Mouse (Mus musculus) G1E (cell line): ENCODE measurements around the gene Baz2b. TPM values are rescaled to one million over a fixed set of nuclear protein-coding genes. Genes with fewer than 3 reads are reported as not detected.

Source experiments
- ATAC-seq: 2 replicates; pipeline ENCODE4 v1.8.0; 2016; ENCODE audit warnings: mild to moderate bottlenecking; ENCODE audit not compliant: insufficient number of reproducible peaks, poor library complexity, low FRiP score, severe bottlenecking; ENCODE audit errors: extremely low read depth
- DNase-seq: peaks from one replicate; pipeline ENCODE4 v3.0.0; 2012; ENCODE audit warnings: low spot score
- H3K27me3 ChIP-seq: 2 replicates; pipeline ENCODE4 v1.6.1; 2012; ENCODE audit warnings: mild to moderate bottlenecking, low read length, inconsistent platforms; ENCODE audit not compliant: insufficient read depth
- H3K36me3 ChIP-seq: replicated peaks from 2 replicates; pipeline ENCODE3; 2012; ENCODE audit warnings: mild to moderate bottlenecking, inconsistent platforms
- H3K4me1 ChIP-seq: 2 replicates; pipeline ENCODE4 v1.6.1; 2012; ENCODE audit warnings: low read depth, low read length, inconsistent platforms, mixed read lengths; ENCODE audit not compliant: insufficient read depth
- H3K4me3 ChIP-seq: 2 replicates; pipeline ENCODE4 v1.5.1; 2012; ENCODE audit warnings: low read depth, mild to moderate bottlenecking, inconsistent platforms, low read length, moderate library complexity, mixed read lengths
- H3K9me3 ChIP-seq: replicated peaks from 2 replicates; pipeline ENCODE4 v1.6.1; 2012; ENCODE audit warnings: inconsistent platforms
- CTCF ChIP-seq: IDR thresholded peaks from 2 replicates; pipeline ENCODE4 v1.5.1; 2012; ENCODE audit warnings: low read depth, low read length, inconsistent platforms, mixed read lengths
- GATA1 ChIP-seq: IDR thresholded peaks from 2 replicates; pipeline ENCODE4 v1.6.1; 2012; ENCODE audit warnings: borderline replicate concordance, low read length, inconsistent platforms, mixed read lengths
- GATA2 ChIP-seq: IDR thresholded peaks from 2 replicates; pipeline ENCODE4 v1.6.1; 2012; ENCODE audit warnings: low read depth, low read length, inconsistent platforms, borderline replicate concordance
- POLR2AphosphoS5 ChIP-seq: IDR thresholded peaks from 2 replicates; pipeline ENCODE4 v1.6.1; 2012; ENCODE audit warnings: low read depth, low read length, inconsistent platforms; ENCODE audit not compliant: insufficient replicate concordance
- TAL1 ChIP-seq: conservative IDR thresholded peaks from 2 replicates; pipeline ENCODE4 v1.6.1; 2012; ENCODE audit warnings: low read depth, low read length, inconsistent platforms, mixed read lengths
- polyA plus RNA-seq: library from polyadenylated mRNA; stranded (reverse); fragments of >175 nt; gene quantifications from 2 replicates; pipeline ENCODE4 v1.2.3, GENCODE M21; 2012
- total RNA-seq, 2 experiments: library from RNA; stranded (forward) in 1 of 2; stranded (reverse) in 1 of 2; fragments of 200-1000 nt in 1 of 2; fragments of >200 nt in 1 of 2; fragmentation: Nextera tagmentation in 1 of 2; gene quantifications; 2 replicates each; pipeline ENCODE4 v1.2.3; 2014 to 2017

Baz2b gene
- total and polyA plus RNA-seq, 3 experiments: 13.2 to 104 (median 66.5) TPM

GRCm38 (mm10) chr2:60044540-60044939 lies 165.1 kb downstream of the Baz2b start:
- no peaks in the 10 kb centered on the region for H3K27me3 ChIP-seq
- no peak for TF ChIP-seq CTCF
- H3K4me3 ChIP-seq: no peak overlapping the region
- no peak for DNase-seq
- ATAC-seq: no peak
- H3K36me3 ChIP-seq: peaks cover 6% of the 10 kb centered on the region
- H3K4me1 ChIP-seq: peaks cover 36% of the 10 kb centered on the region
- no peaks in the 10 kb centered on the region for H3K9me3 ChIP-seq

GRCm38 (mm10) chr2:60042699-60043098 lies 166.9 kb downstream of the Baz2b start:
- H3K36me3 ChIP-seq: peaks cover 6% of the 10 kb centered on the region
- no peak for TF ChIP-seq GATA1
- TF ChIP-seq CTCF: no peak
- no peak for TF ChIP-seq GATA2
- TF ChIP-seq POLR2AphosphoS5: no peak
- no peak for TF ChIP-seq TAL1
- no peaks in the 10 kb centered on the region for H3K27me3 ChIP-seq

GRCm38 (mm10) chr2:60041485-60042274 lies 168.0 kb downstream of the Baz2b start:
- DNase-seq: no peak
- H3K27me3 ChIP-seq: no peaks in the 10 kb centered on the region
- no peak for ATAC-seq
- H3K4me1 ChIP-seq: peaks cover 19% of the 10 kb centered on the region
- no peak overlapping the region for H3K4me3 ChIP-seq
- H3K36me3 ChIP-seq: peaks cover 6% of the 10 kb centered on the region
- no peak for TF ChIP-seq CTCF
- no peak for TF ChIP-seq GATA2
- TF ChIP-seq TAL1: no peak
- TF ChIP-seq POLR2AphosphoS5: no peak
- no peak for TF ChIP-seq GATA1
- H3K9me3 ChIP-seq: no peaks in the 10 kb centered on the region

More at GRCm38 (mm10) chr2:60042699-60043098, 166.9 kb downstream of the Baz2b start:
- Histone ChIP-seq H3K4me1 (peaks cover 25% of the 10 kb centered on the region), H3K9me3 (no peaks in the 10 kb centered on the region), H3K4me3 (no peak overlapping the region)
- DNase-seq (no peak), ATAC-seq (no peak)

- no peak overlapping the region for H3K4me3 ChIP-seq
- H3K27me3 ChIP-seq: no peaks in the 10 kb centered on the region
- H3K9me3 ChIP-seq: no peaks in the 10 kb centered on the region
- peaks cover 6% of the 10 kb centered on the region for H3K36me3 ChIP-seq
- peaks cover 6% of the 10 kb centered on the region; the same call in 1 of the 2 replicates for H3K4me1 ChIP-seq
- TF ChIP-seq GATA1: no peak
- no peak for TF ChIP-seq CTCF
- no peak for TF ChIP-seq POLR2AphosphoS5
- no peak for TF ChIP-seq GATA2
- TF ChIP-seq TAL1: no peak
- no peak for ATAC-seq
- DNase-seq: no peak
These were observed 169.5 kb downstream of the Baz2b start for GRCm38 (mm10) chr2:60040162-60040561.

GRCm38 (mm10) chr2:60037011-60037551 lies 172.6 kb downstream of the Baz2b start:
- no peaks in the 10 kb centered on the region for H3K4me1 ChIP-seq
- TF ChIP-seq GATA1 (no peak), TAL1 (no peak)
- ATAC-seq (no peak), DNase-seq (no peak)
- no peaks in the 10 kb centered on the region for H3K27me3 ChIP-seq
- H3K4me3 ChIP-seq: no peak overlapping the region
- no peaks in the 10 kb centered on the region for H3K36me3 ChIP-seq
- no peaks in the 10 kb centered on the region for H3K9me3 ChIP-seq

- no peaks in the 10 kb centered on the region for H3K27me3 ChIP-seq
- TF ChIP-seq GATA2: no peak
- no peak for TF ChIP-seq GATA1
- no peak for TF ChIP-seq CTCF
- no peaks in the 10 kb centered on the region for H3K9me3 ChIP-seq
- no peak overlapping the region for H3K4me3 ChIP-seq
- no peak for ATAC-seq
- no peaks in the 10 kb centered on the region for H3K4me1 ChIP-seq
- no peaks in the 10 kb centered on the region for H3K36me3 ChIP-seq
- no peak for DNase-seq
These were observed 173.3 kb downstream of the Baz2b start for GRCm38 (mm10) chr2:60036361-60036760.

GRCm38 (mm10) chr2:60030991-60031390 lies 178.6 kb downstream of the Baz2b start:
- Histone ChIP-seq H3K4me1 (no peaks in the 10 kb centered on the region), H3K9me3 (no peaks in the 10 kb centered on the region), H3K27me3 (no peaks in the 10 kb centered on the region), H3K36me3 (peaks cover 4% of the 10 kb centered on the region), H3K4me3 (no peak overlapping the region)
- ATAC-seq: no peak
- DNase-seq: no peak
- TF ChIP-seq GATA2 (no peak), POLR2AphosphoS5 (no peak), GATA1 (no peak), CTCF (no peak), TAL1 (no peak)
